Mouse (Mus musculus) cerebellum, adult 2 months (tissue): ENCODE results near the gene Gm2956.
"Not testable (repeated sequence)": the region's sequence is repeated elsewhere in the genome, so short reads cannot be mapped to it uniquely, and the experiment has no call there.

Experiments used
- CTCF ChIP-seq: fragments of 200-500 bp; IDR thresholded peaks from 2 replicates; pipeline ENCODE4 v1.5.1; 2011; ENCODE audit warnings: low read depth, mild to moderate bottlenecking, control low read depth, low read length, moderate library complexity, borderline replicate concordance; ENCODE audit not compliant: insufficient read depth
- POLR2A ChIP-seq: fragments of 200-500 bp; IDR thresholded peaks from 2 replicates; pipeline ENCODE4 v1.6.1; 2011; ENCODE audit warnings: low read length, control low read depth, borderline replicate concordance; ENCODE audit not compliant: insufficient read depth

DNA sequence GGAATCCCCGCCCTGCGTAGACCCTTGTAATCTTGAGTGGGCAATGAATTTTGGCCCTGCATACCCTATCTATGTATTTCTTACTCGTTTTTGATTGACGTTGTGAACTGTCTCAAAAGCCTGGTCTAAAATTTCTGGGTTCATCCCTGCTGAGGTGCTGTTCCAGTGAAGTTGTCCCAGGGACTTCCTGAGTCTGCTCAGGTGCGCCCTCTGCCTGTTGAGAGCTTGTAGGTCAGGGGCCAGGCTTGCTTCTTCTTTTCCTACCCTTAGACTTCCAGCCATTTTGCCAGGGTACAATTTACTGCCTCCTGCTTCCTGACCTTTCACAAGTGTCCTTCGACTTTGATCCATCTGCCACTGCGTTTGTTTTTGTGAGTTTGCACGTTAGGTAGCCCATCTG, 979 bp downstream of the Gm2956 start:
- not testable (repeated sequence) for TF ChIP-seq POLR2A
- TF ChIP-seq CTCF = 0 out of 2 replicates have a peak, but pooled peaks have one; percentile 11
